Mouse (Mus musculus) forebrain, embryonic 10.5 days (tissue): ENCODE data around the gene Tarbp2. TPM values are rescaled to one million over a fixed set of nuclear protein-coding genes. Genes with fewer than 3 reads are reported as not detected.

Experiments
- polyA plus RNA-seq: library from polyadenylated mRNA; unstranded; fragments of >200 nt; fragmentation: Nextera tagmentation; extraction: Ambion mirVana; gene quantifications from 2 replicates; pipeline ENCODE4 v1.2.1, GENCODE M21; 2016

Gene Tarbp2
- polyA plus RNA-seq, 1 experiment from 2014 or later = 132 TPM

Other genes with a start within 250 kb of the Tarbp2 start
- gene Gm9918, start 247.6 kb upstream of the Tarbp2 start, polyA plus RNA-seq = 0.48 and 0.76 TPM in 2 replicates
- 64.2 and 66.8 TPM in 2 replicates for gene Mfsd5, start 238.7 kb upstream of the Tarbp2 start, polyA plus RNA-seq
- 55.6 and 59.9 TPM in 2 replicates for gene Espl1, start 221.9 kb upstream of the Tarbp2 start, polyA plus RNA-seq
- gene Pfdn5, start 192.1 kb upstream of the Tarbp2 start, polyA plus RNA-seq = 311 and 331 TPM in 2 replicates
- 127 and 128 TPM in 2 replicates for gene Myg1, start 186.5 kb upstream of the Tarbp2 start, polyA plus RNA-seq
- 141 and 144 TPM in 2 replicates for gene Aaas, start 167.4 kb upstream of the Tarbp2 start, polyA plus RNA-seq
- 0.25 and 0.42 TPM in 2 replicates for gene Sp7, start 151.0 kb upstream of the Tarbp2 start, polyA plus RNA-seq
- gene Sp1, start 112.0 kb upstream of the Tarbp2 start, polyA plus RNA-seq = 9.7 and 9.9 TPM in 2 replicates
- 0.33 TPM in 1 of 2 replicates, not detected in the other for gene Amhr2, start 72.8 kb upstream of the Tarbp2 start, polyA plus RNA-seq
- 70.7 and 74.6 TPM in 2 replicates for gene Prr13, start 59.2 kb upstream of the Tarbp2 start, polyA plus RNA-seq
- 205 and 217 TPM in 2 replicates for gene Pcbp2, start 47.7 kb upstream of the Tarbp2 start, polyA plus RNA-seq
- not detected in 2 replicates for gene Gm10337, start 14.5 kb upstream of the Tarbp2 start, polyA plus RNA-seq
- gene Map3k12, start 1.1 kb upstream of the Tarbp2 start, polyA plus RNA-seq = 24.0 and 25.4 TPM in 2 replicates
- 1.3 and 2.2 TPM in 2 replicates for gene Npff, start 6.8 kb downstream of the Tarbp2 start, polyA plus RNA-seq
- 0.50 TPM in 1 of 2 replicates, not detected in the other for gene Gm28047, start 106.9 kb downstream of the Tarbp2 start, polyA plus RNA-seq
- gene Atf7, start 107.3 kb downstream of the Tarbp2 start, polyA plus RNA-seq = 16.0 and 19.2 TPM in 2 replicates
- 65.1 and 69.2 TPM in 2 replicates for gene Atp5g2, start 154.2 kb downstream of the Tarbp2 start, polyA plus RNA-seq
- 21.9 and 24.0 TPM in 2 replicates for gene Calcoco1, start 204.0 kb downstream of the Tarbp2 start, polyA plus RNA-seq